Mouse (Mus musculus) gastrocnemius, adult 8-10 months (tissue): Measurements from ENCODE around the gene Rfxap. TPM values are rescaled to one million over a fixed set of nuclear protein-coding genes. Genes with fewer than 3 reads are reported as not detected.

Experiments used
- DNase-seq, 2 experiments: peaks; one replicate each; pipeline ENCODE4 v3.0.0; 2022; ENCODE audit warnings: low spot score in 2 of 2
- total RNA-seq, 4 experiments: library from RNA; stranded (reverse); gene quantifications; 2 replicates each; pipeline ENCODE4 v1.2.4; 2022

Gene Rfxap
- total RNA-seq: 10 to 100 TPM; 23.9 to 34.6 (median 29.8) TPM

DNA sequence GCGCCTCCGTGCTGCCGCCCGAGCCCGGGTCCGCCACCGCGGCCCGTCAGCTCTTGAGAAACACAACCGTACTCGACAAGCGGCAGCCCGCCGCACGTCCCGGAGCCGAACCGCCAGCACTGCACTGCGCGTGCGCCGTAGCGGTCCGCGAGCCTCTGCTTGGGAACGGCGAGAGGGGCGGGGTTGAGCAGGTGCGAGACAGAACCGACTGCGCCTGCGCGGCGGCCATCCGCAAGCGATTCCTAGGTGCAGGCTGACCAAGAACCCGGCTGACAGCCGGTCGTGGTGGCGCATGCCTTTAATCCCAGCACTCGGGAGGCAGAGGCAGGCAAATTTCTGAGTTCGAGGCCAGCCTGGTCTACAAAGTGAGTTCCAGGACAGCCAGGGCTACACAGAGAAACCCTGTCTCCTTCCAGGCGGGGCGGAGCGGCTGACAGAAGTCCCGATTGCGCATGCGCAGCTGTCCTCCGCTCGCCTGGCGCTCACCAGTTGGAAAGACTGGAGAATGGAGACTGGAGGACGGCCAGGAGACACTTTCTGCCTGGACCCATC lies at the start of gene Rfxap:
Gene Rfxap, minus strand, starts transcription at position 126 of the 552 bp plus-strand sequence.
- peak; percentile 87 to 94 for DNase-seq

DNA sequence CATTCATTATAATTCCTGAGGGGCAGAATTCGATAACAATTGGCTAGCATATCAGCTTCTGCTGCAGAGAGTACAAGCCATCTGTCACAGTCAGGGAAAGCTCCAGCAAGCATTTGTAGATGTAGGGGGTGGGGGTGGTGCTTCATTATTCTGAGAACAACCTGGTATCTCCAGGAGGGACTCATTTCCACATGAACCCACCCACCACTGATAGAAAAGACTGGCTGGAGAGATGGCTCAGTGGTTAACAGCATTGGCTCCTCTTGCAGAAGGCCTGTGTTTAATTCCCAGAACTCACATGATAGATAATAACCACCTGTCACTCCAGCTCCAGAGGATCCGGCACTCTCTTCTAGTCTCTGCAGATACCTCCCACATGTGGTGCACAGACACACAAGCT lies 27.8 kb upstream of the Rfxap start:
- DNase-seq: no peak

DNA sequence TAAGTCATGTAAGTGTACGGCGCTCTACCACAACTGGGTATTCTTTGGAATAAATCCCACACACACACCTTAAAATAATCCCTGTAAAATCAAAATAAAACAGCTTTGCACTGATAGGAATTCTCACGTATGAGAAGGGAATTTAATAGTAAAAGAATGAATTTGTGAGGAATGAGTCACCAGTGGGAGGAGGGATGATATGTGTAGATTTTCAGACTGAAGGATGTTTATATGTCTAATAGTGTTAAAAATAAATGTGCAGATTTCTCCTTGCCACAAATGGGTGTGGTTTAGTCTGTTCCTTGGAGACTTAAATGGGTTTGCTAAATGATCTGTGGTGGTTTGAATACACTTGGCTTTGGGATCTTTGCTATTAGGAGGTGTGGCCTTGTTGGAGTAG lies 24.9 kb upstream of the Rfxap start:
- no peak for DNase-seq

DNA sequence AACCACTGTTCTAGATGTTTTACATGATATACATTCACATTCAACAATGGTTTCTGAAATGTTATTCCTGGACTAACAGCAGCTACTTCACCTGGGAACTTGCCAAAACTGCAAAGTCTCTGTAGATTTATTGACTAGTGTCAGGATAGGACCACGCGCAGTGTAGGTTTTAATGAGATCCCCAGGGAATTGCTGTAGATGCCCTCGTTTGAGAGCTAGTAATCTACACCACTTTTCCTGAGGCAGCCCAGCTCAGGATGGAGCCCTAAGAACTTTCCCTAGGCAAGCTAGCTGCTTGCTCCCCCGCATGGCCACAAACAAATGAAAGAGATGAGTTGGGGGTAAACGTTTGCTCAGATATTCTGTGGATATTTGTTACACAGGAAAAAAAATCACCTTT lies 14.9 kb upstream of the Rfxap start:
- no peak for DNase-seq

DNA sequence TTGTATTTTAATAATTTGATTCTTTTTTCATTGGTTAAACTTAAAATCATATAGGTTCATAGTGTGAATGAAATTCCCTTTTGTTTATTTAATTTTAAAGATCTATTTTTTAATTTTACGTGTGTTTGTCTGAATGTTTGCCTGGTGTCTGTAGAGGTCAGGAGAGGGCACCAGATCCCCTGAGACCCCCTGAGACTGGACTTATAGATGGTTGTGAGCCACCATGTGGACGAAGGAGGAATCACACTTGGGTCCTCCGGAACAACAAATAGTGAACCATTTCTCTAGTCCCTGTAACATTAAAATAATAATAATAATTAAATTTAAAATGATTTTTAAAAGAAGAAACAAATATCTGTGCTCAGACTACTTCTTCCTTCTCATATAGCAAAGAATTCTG lies 7.7 kb upstream of the Rfxap start:
- DNase-seq: peak in 1 of 2 experiments; percentile 23

DNA sequence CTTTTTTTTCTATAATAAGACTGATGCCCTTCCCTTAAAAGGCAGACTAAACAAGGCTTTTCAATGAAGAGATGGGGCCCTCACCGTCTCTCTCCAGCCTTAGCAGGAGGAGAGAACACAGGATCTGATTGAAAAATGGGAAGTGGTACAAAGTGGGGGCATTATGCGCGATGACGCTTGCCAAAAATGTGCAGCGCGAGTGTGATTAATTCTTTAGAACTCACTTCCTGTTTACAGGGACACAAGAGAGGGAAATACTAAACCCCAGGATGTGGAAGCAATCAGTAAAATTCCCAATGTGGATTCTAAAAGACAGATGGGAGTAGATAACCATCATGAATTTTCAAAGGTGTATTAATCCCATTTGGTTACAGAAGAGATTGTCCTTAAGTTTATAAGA lies 7.0 kb upstream of the Rfxap start:
- DNase-seq: no peak

DNA sequence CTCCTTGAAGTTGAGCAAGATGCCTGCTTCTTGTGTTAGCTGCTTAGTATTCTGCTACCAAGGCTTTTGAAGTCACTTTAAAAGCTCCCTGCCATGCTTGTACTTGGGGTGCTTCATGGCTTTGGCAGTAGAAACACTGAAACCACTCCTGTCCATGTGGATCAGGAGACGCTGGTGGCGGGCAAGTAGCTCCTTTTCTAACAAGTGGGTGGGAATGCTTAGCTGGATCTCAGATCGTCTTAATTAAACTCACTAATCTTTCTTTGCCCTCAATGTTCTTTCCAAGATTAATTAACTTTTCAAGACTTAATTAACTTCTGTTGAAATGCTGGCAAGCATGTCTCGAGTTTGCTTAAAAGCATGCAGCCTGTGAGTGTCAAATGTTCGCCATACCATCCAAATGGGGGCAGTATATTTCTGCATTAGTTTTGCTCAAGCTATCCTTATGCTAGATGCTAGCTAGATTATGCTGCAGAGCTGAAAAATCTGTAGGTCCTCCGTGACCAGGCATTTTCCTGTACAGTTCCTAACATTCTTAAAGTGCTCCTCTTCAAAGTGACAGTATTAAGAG lies 5.9 kb upstream of the Rfxap start:
- no peak for DNase-seq

DNA sequence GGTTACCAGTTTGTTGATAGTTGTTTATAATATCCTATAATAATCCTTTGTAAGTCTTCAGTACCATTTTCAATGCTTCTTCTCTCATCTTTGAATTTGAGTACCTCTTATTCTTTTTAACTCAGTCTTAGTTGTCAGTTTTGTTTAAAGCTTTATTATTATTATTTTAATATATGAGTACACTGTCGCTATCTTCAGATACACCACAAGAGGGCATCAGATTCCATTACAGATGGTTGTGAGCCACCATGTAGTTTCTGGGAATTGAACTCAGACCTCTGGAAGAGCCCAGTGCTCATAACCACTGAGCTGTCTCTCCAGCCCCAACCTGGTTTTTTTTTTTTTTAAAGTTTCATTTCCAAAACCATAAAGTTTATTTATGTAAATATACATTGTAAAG lies 4.0 kb upstream of the Rfxap start:
- no peak for DNase-seq

DNA sequence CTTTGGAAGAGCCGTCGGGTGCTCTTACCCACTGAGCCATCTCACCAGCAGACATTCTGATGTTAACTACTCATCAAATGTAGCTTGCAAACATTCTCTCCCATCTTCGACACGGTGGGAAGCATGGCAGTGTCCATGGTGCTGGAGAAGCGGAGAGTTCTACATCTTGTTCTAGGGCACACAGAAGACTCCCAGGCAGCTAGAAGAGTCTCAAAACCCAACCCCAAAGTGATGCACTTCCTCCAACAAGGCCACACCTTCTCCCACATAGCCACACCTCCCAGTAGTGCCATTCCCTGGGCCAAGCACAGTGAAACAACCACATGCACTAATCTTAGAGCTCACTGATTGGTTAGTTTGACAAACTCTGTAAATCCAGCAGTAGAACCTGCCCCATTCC lies 1.5 kb upstream of the Rfxap start:
- DNase-seq: no peak

DNA sequence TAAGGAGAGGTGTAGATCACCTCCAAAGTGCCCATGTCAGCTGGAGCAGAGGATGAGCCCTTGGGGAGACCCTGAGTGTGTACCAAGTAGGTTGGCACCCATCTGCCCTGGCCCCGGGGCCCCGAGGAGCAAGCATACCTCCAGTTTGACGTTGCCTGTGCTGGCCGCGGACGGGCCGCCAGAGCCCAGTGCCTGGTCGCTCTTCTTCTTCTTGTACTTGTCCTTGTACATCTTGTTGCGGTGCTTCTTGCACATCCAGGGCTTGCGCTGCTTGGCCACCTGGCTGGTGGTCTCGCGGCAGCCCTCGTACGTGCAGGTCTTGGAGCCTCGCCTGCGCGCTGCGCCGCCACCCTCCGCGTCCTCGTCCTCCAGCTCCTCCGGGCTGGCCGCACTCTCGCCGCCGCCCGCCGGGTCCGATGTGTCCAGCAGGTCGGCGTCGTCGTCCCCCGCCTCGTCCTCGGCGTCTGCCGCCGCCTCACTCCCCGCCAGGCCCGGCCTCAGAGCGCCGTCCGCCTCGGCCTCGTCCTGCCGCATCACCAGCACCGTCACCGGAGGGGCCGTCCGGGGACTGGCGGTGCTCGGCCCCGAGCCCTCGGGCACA lies 430 bp downstream of the Rfxap start:
- no peak for DNase-seq

DNA sequence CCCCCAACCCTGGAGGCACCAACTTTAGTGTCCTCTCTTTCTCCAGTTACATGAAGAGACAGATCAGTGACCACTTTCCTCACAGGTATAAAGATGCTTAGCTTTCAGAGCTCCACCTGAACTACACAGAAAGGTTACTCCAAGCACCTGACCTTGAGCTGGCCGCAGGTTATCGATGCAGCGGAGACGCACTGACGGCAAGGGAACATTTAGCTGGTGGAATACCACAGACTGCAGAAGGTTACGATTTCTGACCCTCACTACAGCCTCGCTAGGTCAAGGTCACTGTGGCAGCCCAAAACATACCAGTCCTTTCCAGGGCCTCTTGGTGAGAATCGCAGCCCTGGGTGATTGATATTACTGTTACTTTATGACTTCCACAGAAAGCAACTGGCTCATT lies 3.9 kb downstream of the Rfxap start:
- DNase-seq: no peak

DNA sequence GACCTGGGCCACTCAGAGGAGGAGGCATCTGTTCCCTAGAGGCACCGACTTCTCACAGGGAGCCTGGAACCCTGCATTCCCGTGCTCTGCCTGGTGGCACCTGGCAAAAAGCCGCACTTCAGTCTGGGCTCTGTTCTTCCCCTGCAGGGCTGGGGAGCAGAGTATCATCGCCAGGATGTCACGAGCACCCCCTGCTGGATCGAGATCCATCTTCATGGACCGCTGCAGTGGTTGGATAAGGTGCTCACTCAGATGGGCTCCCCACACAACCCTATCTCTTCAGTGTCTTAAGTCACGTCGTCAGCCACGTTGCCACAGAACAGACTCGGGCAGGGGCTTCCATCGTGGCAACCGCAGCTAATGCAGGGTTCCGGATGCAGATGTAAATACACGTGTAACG lies 10.4 kb downstream of the Rfxap start:
- no peak for DNase-seq

DNA sequence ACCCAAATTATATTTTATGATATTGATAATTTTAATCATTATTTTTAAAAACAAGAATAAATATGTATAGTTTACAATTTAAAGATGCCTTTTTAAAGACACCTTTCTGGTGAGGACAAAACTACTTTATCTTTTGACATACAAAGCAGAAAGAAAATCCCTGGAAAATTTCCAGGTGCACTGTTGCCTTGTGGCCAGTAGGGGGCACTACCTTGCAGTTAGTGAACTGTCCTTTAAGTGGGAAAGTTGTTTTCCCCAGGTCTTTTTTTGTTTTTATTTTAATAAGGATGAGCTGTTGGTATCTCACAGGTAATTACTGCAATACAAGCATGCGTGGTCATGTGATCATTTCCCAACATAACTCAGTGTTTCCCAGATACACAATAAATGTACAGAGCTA lies 11.8 kb downstream of the Rfxap start:
- no peak for DNase-seq

DNA sequence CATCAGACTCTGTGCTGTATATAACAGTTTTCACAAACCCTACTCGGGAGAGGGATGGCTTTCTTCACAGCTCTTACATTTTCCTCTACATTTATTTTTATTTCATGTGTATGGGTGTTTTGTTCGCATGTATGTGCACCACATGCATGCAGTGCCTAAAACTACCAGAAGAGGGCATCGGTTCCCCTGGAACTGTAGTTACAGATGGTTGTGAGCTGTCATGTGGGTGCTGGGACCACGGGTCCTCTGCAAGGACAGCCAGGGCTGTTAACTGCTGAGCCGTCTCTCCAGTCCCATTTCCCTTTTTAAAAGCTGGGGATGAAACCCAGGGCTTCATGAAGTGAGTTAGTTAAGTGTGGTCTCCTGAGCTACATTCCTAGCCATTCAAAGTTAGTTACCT lies 12.2 kb downstream of the Rfxap start:
- no peak for DNase-seq

DNA sequence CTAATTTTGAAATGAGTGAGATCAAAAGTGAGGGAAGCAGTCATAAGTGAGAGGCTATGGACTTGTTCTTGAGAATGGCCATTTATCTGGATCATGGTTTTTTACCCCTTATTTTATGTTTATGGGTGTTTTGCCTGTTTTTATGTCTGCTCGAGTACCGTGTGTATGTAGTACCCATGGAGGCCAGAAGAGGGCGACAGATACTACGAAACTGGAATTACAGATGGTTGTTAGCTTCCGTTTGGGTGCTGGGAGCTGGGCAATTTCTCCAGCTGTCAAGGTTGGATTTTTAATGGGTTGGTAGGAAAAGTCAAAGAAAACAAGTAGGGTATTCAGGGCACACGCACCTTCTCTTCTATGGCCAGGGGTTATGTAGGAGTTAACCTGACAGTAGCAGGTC lies 13.8 kb downstream of the Rfxap start:
- no peak for DNase-seq

DNA sequence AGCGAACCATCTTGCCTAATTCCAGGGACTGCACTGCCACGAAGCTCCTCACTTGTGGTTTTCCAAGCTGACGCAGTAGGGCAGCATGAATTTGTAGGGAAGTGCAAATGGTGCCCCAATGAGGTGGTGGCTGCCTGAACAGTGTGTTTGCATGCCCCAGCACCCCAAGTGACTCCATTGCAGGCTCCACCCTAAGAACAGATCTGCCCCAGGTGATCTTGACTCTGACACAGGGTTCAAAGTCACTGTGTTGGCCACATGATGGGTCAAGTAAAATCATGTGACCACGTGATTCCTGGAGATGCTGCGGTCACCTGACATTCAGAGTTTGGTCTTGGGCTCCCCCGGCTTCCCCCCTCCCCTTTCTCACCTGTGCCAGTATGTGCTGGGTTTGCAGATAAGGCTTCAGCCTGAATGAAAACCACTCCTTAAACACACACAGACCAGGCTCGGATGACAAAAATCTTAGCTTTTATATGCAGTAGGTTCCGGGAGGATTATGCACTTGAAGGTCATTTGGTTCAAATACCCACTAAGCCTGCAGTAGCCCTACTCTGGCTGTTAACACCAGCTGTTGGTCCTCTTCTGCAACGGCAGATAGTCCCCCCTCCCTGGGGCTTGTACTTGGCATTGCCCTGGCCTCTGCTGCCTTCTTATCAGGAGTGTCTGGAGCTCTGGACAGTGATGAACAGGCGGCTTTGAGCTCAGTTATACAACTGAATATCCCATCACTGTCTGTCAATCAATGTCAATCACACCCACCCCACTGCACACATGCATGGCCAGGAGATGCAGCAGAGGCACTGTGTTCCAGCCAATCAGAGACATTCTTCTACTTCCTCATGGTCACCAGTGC lies 15.5 kb downstream of the Rfxap start:
- DNase-seq: no peak

DNA sequence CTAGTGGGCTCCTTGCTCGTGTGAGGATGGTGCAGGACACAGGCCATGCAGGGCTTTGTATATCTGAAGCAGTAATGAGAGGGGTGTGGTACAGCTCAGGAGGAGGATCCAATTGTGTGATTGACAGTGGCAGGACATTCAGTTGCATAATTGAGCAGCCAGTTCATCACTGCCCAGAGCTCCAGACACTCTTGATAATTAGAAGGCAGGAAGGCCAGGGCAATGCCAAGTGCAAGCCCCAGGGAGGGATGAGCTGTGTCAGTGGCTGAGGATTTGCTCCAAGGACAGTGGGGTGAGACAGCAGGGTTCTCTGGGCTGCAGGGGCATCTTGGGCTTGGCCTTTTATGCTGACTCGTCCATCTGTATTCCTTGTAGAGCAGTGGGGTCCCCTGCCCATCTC lies 17.0 kb downstream of the Rfxap start:
- no peak for DNase-seq

DNA sequence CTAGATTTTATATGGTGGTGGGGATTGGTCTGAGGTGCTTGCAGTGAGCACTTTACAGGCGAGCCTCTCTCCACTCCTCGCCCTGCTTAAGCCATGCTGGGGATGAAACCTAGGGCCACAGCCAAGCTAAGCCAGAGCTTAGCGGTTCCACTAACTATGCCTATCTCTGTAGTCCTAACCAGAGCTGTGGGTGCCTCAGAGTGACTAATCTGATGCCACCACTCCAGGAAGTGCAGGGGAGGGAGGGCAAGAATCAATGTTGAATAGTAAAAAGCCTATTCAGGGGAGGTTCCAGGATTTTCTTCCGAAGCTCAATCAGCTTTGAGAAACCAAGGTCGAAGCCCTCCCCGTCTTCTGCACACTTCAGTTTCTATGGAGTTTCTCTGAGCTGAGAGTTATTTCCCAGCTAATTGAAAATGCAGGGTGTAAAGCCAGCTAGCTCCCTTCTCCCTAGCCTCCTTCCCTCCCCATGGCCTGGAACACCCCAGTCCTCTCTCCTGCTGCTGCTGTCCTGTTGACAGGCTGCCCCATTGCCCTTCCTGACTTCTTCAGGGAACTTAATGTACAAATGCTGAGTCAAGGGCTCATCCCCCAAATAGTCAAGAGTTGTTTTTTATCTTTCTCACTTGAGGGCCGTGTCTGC lies 31.5 kb downstream of the Rfxap start:
- no peak for DNase-seq

DNA sequence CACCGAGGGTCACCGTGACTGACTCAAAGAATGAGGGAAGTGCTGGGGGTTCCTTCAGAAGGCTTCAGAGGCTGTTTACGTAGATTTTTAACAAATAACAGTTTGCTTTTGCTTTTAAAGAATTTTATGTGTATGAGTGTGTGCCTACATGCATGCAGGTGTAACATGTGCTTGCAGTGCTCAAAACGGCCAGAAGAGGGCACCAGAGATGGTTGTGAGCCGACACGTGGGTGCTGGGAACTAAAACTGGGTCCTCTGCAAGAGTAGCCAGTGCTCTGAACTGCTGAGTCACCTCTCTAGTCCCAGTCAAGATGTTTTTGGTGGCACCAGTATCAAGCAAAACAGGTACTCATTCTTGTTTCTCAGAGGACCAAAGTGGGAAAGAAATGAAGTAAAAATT lies 34.0 kb downstream of the Rfxap start:
- no peak for DNase-seq

DNA sequence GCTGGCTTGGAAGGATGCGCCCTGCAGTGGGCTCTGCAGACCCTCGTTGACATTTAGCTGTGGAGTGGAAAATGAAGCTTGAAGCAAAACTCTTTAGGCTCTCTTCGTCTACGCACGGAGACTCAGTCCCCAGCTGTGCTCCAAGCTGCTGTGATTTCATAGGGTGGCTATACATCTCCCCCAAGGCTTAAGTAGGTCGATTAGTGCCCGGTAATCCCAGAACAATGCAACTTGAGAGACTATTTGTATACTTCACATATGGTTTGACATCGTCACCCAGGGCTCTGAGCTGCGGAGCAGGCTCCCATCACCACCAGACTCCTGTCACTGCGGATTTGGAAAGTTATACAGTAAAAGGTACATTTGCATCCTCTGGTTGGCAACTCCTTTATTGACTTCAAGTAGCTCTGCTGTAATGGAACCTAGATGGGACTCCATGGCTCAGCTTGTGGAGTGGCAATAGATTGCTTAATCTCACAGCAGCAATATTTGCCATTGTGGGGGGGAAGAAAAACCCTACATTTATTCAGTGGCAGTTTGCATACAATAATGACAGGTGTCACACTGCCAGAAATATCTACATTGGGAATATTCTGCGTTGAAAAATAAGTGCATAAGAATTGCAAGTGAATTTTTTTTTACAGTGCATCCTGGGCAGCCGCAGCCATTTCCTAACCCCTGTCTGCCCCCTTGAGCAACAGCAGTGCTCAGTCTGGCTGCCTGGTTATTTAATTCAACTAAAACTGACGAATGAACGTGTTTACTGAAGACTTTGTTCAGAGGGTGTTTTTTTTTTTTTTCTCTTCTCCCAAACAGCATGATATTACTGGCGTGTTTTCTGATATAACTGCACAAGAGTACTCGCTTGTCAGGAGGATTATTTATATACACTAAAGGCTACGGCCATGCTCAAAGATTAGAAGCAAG lies 38.0 kb downstream of the Rfxap start:
- DNase-seq: no peak

DNA sequence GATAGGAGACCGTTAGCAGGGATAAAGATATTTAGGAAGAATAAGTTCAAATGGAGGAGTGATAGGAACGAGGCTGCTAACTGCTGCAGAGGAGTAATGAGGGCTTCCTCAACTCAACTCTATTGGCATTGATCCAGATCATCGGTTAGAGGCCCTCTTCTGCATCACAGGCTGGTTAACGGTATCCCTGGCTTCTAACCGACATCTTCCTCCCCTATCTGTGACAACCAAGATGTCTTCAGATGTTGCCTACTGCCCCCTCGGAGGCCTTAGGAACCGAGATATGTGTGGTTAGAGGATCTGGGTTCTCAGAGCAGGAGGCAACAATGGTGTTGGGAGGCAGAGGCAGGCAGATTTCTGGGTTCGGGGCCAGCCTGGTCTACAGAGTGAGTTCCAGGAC lies 39.0 kb downstream of the Rfxap start:
- DNase-seq: no peak
